Mouse (Mus musculus): ENCODE measurements around the gene Dtx1.

Gene Dtx1

GRCm38 (mm10) chr5:120704421-120704820 lies 7.3 kb downstream of the Dtx1 start:
- DNase-seq (ENCODE audit: low spot score in 2 of 2) = no peak

- DNase-seq (ENCODE audit: low spot score in 2 of 2) = no peak
These were observed 8.1 kb downstream of the Dtx1 start for GRCm38 (mm10) chr5:120703660-120704059.

GRCm38 (mm10) chr5:120702969-120703368 lies 8.8 kb downstream of the Dtx1 start:
- no peak for DNase-seq (ENCODE audit: low spot score in 2 of 2)

- no peak for DNase-seq (ENCODE audit: low spot score in 2 of 2)
These were observed 9.3 kb downstream of the Dtx1 start for GRCm38 (mm10) chr5:120702421-120702820.

- DNase-seq (ENCODE audit: low spot score in 2 of 2) = no peak
These were observed 10.5 kb downstream of the Dtx1 start for GRCm38 (mm10) chr5:120700996-120701790.

GRCm38 (mm10) chr5:120698801-120699391 lies 12.8 kb downstream of the Dtx1 start:
- DNase-seq (ENCODE audit: low spot score in 2 of 2) = peak in 1 of 2 experiments; percentile 39

GRCm38 (mm10) chr5:120698181-120698580 lies 13.5 kb downstream of the Dtx1 start:
- DNase-seq (ENCODE audit: low spot score in 2 of 2) = no peak

GRCm38 (mm10) chr5:120696865-120697264 lies 14.9 kb downstream of the Dtx1 start:
- no peak for DNase-seq (ENCODE audit: low spot score in 2 of 2)

GRCm38 (mm10) chr5:120696057-120696743 lies 15.5 kb downstream of the Dtx1 start:
- no peak for DNase-seq (ENCODE audit: low spot score in 2 of 2)

GRCm38 (mm10) chr5:120694695-120695074 lies 17.0 kb downstream of the Dtx1 start:
- no peak for DNase-seq (ENCODE audit: low spot score in 2 of 2)

GRCm38 (mm10) chr5:120693931-120694694 lies 17.6 kb downstream of the Dtx1 start:
- no peak for DNase-seq (ENCODE audit: low spot score in 2 of 2)

- no peak for DNase-seq (ENCODE audit: low spot score in 2 of 2)
These were observed 19.7 kb downstream of the Dtx1 start for GRCm38 (mm10) chr5:120692034-120692433.

GRCm38 (mm10) chr5:120690417-120690816 lies 21.3 kb downstream of the Dtx1 start:
- DNase-seq (ENCODE audit: low spot score in 2 of 2) = no peak

- no peak for DNase-seq (ENCODE audit: low spot score in 2 of 2)
These were observed 23.3 kb downstream of the Dtx1 start for GRCm38 (mm10) chr5:120688434-120688833.

GRCm38 (mm10) chr5:120687897-120688296 lies 23.8 kb downstream of the Dtx1 start:
- DNase-seq (ENCODE audit: low spot score in 2 of 2) = no peak

- no peak for DNase-seq (ENCODE audit: low spot score in 2 of 2)
These were observed 24.3 kb downstream of the Dtx1 start for GRCm38 (mm10) chr5:120687484-120687851.

GRCm38 (mm10) chr5:120686749-120687483 lies 24.8 kb downstream of the Dtx1 start:
- no peak for DNase-seq (ENCODE audit: low spot score in 2 of 2)

- DNase-seq (ENCODE audit: low spot score in 2 of 2) = no peak
These were observed 26.0 kb downstream of the Dtx1 start for GRCm38 (mm10) chr5:120685678-120686077.

GRCm38 (mm10) chr5:120682982-120683771 lies 28.6 kb downstream of the Dtx1 start:
- no peak for DNase-seq (ENCODE audit: low spot score in 2 of 2)

- no peak for DNase-seq (ENCODE audit: low spot score in 2 of 2)
These were observed 30.8 kb downstream of the Dtx1 start for GRCm38 (mm10) chr5:120680918-120681317.
